Mouse (Mus musculus) kidney, adult 11 months (tissue): Measurements from ENCODE around the gene Lhx2.

Source experiments
- DNase-seq: peaks from one replicate; pipeline ENCODE4 v3.0.0; 2022

Lhx2 gene

GRCm38 (mm10) chr2:38417970-38418369 is 78.9 kb downstream of the Lhx2 start:
- peak; percentile 11 for DNase-seq
